Mouse (Mus musculus) CH12.LX (cell line): ENCODE measurements around the gene Sec14l1.

Source experiments
- CHD2 ChIP-seq: IDR thresholded peaks from 2 replicates; pipeline ENCODE4 v1.6.1; 2011; ENCODE audit warnings: low read length, improper control_type of control experiment
- CTCF ChIP-seq, 2 experiments: IDR thresholded peaks in 1 of 2; conservative IDR thresholded peaks in 1 of 2; 2 replicates each; pipeline ENCODE4 v1.5.1; 2011 to 2012; ENCODE audit warnings: low read depth in 2 of 2, low read length in 2 of 2, improper control_type of control experiment in 1 of 2, inconsistent platforms in 1 of 2, mild to moderate bottlenecking in 1 of 2, moderate library complexity in 1 of 2
- POLR2A ChIP-seq: IDR thresholded peaks from 2 replicates; pipeline ENCODE4 v1.6.1; 2011; ENCODE audit warnings: low read depth, mild to moderate bottlenecking, improper control_type of control experiment, low read length
- TBP ChIP-seq: conservative IDR thresholded peaks from 2 replicates; pipeline ENCODE4 v1.6.1; 2011; ENCODE audit warnings: low read depth, low read length, improper control_type of control experiment
- TCF12 ChIP-seq: IDR thresholded peaks from 2 replicates; pipeline ENCODE4 v1.6.1; 2014; ENCODE audit warnings: low read depth, mild to moderate bottlenecking, inconsistent platforms, low read length, improper control_type of control experiment
- USF2 ChIP-seq: conservative IDR thresholded peaks from 2 replicates; pipeline ENCODE4 v1.6.1; 2011; ENCODE audit warnings: low read depth, low read length, improper control_type of control experiment
- ZC3H11A ChIP-seq: IDR thresholded peaks from 2 replicates; pipeline ENCODE4 v1.6.1; 2012; ENCODE audit warnings: low read depth, mild to moderate bottlenecking, inconsistent platforms, low read length, improper control_type of control experiment
- ZNF384 ChIP-seq: IDR thresholded peaks from 2 replicates; pipeline ENCODE4 v1.6.1; 2012; ENCODE audit warnings: low read depth, low read length, improper control_type of control experiment, inconsistent platforms

DNA sequence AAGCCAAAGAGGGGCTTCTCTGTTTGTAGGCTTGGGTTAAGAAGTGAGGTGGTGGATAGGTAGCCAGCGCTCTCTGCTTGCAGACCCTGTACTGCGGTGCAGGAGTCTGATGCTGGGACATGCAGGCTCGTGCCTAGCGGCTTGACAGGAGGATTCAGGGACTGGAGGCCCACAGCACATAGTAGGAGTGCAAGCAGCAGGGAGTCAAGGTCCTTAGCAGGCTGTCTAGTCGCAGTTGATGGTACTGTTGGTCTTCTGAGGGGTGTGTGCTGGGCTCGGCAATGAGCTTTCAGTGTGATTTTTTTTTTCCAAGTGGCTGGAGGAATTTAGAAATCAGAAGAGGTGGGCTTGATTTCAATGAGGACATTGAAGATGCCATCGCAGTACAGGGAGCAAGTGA, 36.5 kb downstream of the Sec14l1 start:
- no peak for TF ChIP-seq POLR2A
- TF ChIP-seq TCF12, result no peak
- TF ChIP-seq CTCF (conservative IDR thresholded peaks at IDR 0.05 in 1 of 2, IDR thresholded peaks at IDR 0.05 in 1 of 2; ENCODE audit: low read depth in 2 of 2, low read length in 2 of 2), result no peak
- no peak for TF ChIP-seq TBP
- TF ChIP-seq ZNF384, result no peak
- TF ChIP-seq ZC3H11A, result no peak
- no peak for TF ChIP-seq CHD2
- TF ChIP-seq USF2, result no peak
